Mouse (Mus musculus) forebrain, embryonic 15.5 days (tissue): Measurements from ENCODE around the gene Ehmt2. TPM values are rescaled to one million over a fixed set of nuclear protein-coding genes. Genes with fewer than 3 reads are reported as not detected.
"Not testable (repeated sequence)": the region's sequence is repeated elsewhere in the genome, so short reads cannot be mapped to it uniquely, and the experiment has no call there.

Experiments
- ATAC-seq: fragments of 200-750 bp; cut with Nextera tagmentation; replicated peaks from 2 replicates; pipeline ENCODE4 v1.8.0; 2017; ENCODE audit warnings: mild to moderate bottlenecking, moderate TSS enrichment, moderate library complexity
- H3K27ac ChIP-seq: fragments of 300-500 bp; sonication (generic); replicated peaks from 2 replicates; pipeline ENCODE4 v1.5.1; 2015; ENCODE audit warnings: mild to moderate bottlenecking, inconsistent platforms
- H3K27me3 ChIP-seq: fragments of 300-500 bp; sonication (generic); 2 replicates; pipeline ENCODE4 v1.6.1; 2015; ENCODE audit warnings: inconsistent platforms
- H3K36me3 ChIP-seq: fragments of 300-500 bp; sonication (generic); 2 replicates; pipeline ENCODE4 v1.6.1; 2015; ENCODE audit warnings: mild to moderate bottlenecking, inconsistent platforms
- H3K4me1 ChIP-seq: fragments of 300-500 bp; sonication (generic); 2 replicates; pipeline ENCODE4 v1.6.1; 2015; ENCODE audit warnings: inconsistent platforms
- H3K4me2 ChIP-seq: fragments of 300-500 bp; sonication (generic); replicated peaks from 2 replicates; pipeline ENCODE4 v1.6.1; 2015; ENCODE audit warnings: mild to moderate bottlenecking, inconsistent platforms
- H3K4me3 ChIP-seq: fragments of 300-500 bp; sonication (generic); 2 replicates; pipeline ENCODE4 v1.5.1; 2015; ENCODE audit warnings: mild to moderate bottlenecking, inconsistent platforms
- H3K9ac ChIP-seq: fragments of 300-500 bp; sonication (generic); replicated peaks from 2 replicates; pipeline ENCODE4 v1.6.1; 2015; ENCODE audit warnings: mild to moderate bottlenecking, inconsistent platforms
- H3K9me3 ChIP-seq: fragments of 300-500 bp; sonication (generic); 2 replicates; pipeline ENCODE4 v1.6.1; 2016; ENCODE audit warnings: inconsistent platforms
- WGBS: fragments of 180-500 bp; shearing (Covaris S2); methylation state at CpG from one replicate; pipeline ENCODE4 v1.1.7; 2015; ENCODE audit warnings: mixed read lengths; 5-methylcytosine and 5-hydroxymethylcytosine counted together
- polyA plus RNA-seq: library from polyadenylated mRNA; unstranded; fragments of >200 nt; fragmentation: Nextera tagmentation; extraction: Ambion mirVana; gene quantifications from 2 replicates; pipeline ENCODE4 v1.2.1, GENCODE M21; 2015

Ehmt2 gene
- polyA plus RNA-seq, 1 experiment from 2014 or later: 108 TPM

- Histone ChIP-seq H3K4me1 (peaks cover 42% of the 10 kb centered on the region), H3K27me3 (no peaks in the 10 kb centered on the region), H3K4me3 (peak overlapping the region; percentile 81), H3K27ac (peak overlapping the region; percentile 92), H3K9ac (peak overlapping the region; percentile 87), H3K4me2 (peak overlapping the region; percentile 97), H3K36me3 (0 out of 2 replicates have a peak, but pooled peaks cover 3% of the 10 kb centered on the region), H3K9me3 (no peaks in the 10 kb centered on the region)
- whole genome bisulfite sequencing: 6% methylated on average over 50 of the region's 51 CpGs
- ATAC-seq: peak; percentile 32
These were observed 3.3 kb upstream of the Ehmt2 start for GRCm38 (mm10) chr17:34894801-34895530.

- H3K4me1 ChIP-seq: peaks cover 49% of the 10 kb centered on the region
- ATAC-seq: no peak
- H3K9ac ChIP-seq: peak overlapping the region; percentile 87
- H3K27ac ChIP-seq: peak overlapping the region; percentile 92
- 0 out of 2 replicates have a peak, but pooled peaks cover 3% of the 10 kb centered on the region for H3K36me3 ChIP-seq
- H3K4me3 ChIP-seq: peak overlapping the region; percentile 81
- H3K4me2 ChIP-seq: peak overlapping the region; percentile 97
- no peaks in the 10 kb centered on the region for H3K9me3 ChIP-seq
- 90% methylated on average over 15 of the region's 15 CpGs for WGBS
- H3K27me3 ChIP-seq: no peaks in the 10 kb centered on the region
These were observed 2.5 kb upstream of the Ehmt2 start for GRCm38 (mm10) chr17:34895724-34896123.

- Histone ChIP-seq H3K9me3 (no peaks in the 10 kb centered on the region), H3K4me3 (peak overlapping the region; percentile 3; the same call in 1 of the 2 replicates), H3K9ac (no peak overlapping the region), H3K27me3 (no peaks in the 10 kb centered on the region), H3K36me3 (0 out of 2 replicates have a peak, but pooled peaks cover 7% of the 10 kb centered on the region), H3K4me1 (peaks cover 56% of the 10 kb centered on the region), H3K27ac (0 out of 2 replicates have a peak overlapping the region, but pooled peaks have one; percentile 13), H3K4me2 (peak overlapping the region; percentile 97)
- ATAC-seq: no peak
- WGBS: 81% methylated on average over 17 of the region's 17 CpGs
These were observed 1.9 kb upstream of the Ehmt2 start for GRCm38 (mm10) chr17:34896366-34896765.

GRCm38 (mm10) chr17:34897373-34898159 lies 703 bp upstream of the Ehmt2 start:
- no peak for ATAC-seq
- Histone ChIP-seq H3K9me3 (no peaks in the 10 kb centered on the region), H3K27ac (peak overlapping the region; percentile 97), H3K9ac (peak overlapping the region; percentile 96), H3K36me3 (peaks cover 13% of the 10 kb centered on the region; the same call in 1 of the 2 replicates), H3K4me3 (peak overlapping the region; percentile 94), H3K27me3 (no peaks in the 10 kb centered on the region), H3K4me1 (peaks cover 56% of the 10 kb centered on the region), H3K4me2 (peak overlapping the region; percentile 97)
- 15% methylated on average over 10 of the region's 10 CpGs for WGBS

- WGBS: 0% methylated on average over 7 of the region's 47 CpGs
- Histone ChIP-seq H3K4me2 (peak overlapping the region; percentile 97), H3K27ac (peak overlapping the region; percentile 97), H3K9ac (peak overlapping the region; percentile 96), H3K36me3 (peaks cover 24% of the 10 kb centered on the region), H3K4me1 (peaks cover 51% of the 10 kb centered on the region), H3K27me3 (no peaks in the 10 kb centered on the region), H3K4me3 (peak overlapping the region; percentile 94), H3K9me3 (no peaks in the 10 kb centered on the region)
- no peak for ATAC-seq
These were observed 410 bp downstream of the Ehmt2 start for GRCm38 (mm10) chr17:34898706-34899052.

- H3K27me3 ChIP-seq: no peaks in the 10 kb centered on the region
- H3K4me3 ChIP-seq: peak overlapping the region; percentile 94
- H3K9me3 ChIP-seq: no peaks in the 10 kb centered on the region
- peak; percentile 7; the same call in 1 of the 2 replicates for ATAC-seq
- peak overlapping the region; percentile 97 for H3K27ac ChIP-seq
- H3K36me3 ChIP-seq: peaks cover 26% of the 10 kb centered on the region
- WGBS: under 1% methylated on average over 38 of the region's 45 CpGs
- H3K4me2 ChIP-seq: peak overlapping the region; percentile 97
- H3K9ac ChIP-seq: peak overlapping the region; percentile 96
- H3K4me1 ChIP-seq: peaks cover 48% of the 10 kb centered on the region
These were observed 1.0 kb downstream of the Ehmt2 start for GRCm38 (mm10) chr17:34899053-34899889.

- WGBS: 1% methylated on average over 5 of the region's 5 CpGs
- Histone ChIP-seq H3K27ac (peak overlapping the region; percentile 97; the same call in 1 of the 2 replicates), H3K27me3 (no peaks in the 10 kb centered on the region), H3K4me3 (peak overlapping the region; percentile 94), H3K4me1 (peaks cover 48% of the 10 kb centered on the region), H3K4me2 (peak overlapping the region; percentile 97), H3K36me3 (peaks cover 28% of the 10 kb centered on the region), H3K9ac (peak overlapping the region; percentile 96), H3K9me3 (no peaks in the 10 kb centered on the region)
- no peak for ATAC-seq
These were observed 1.6 kb downstream of the Ehmt2 start for GRCm38 (mm10) chr17:34899890-34900243.

GRCm38 (mm10) chr17:34900826-34901225 lies 2.6 kb downstream of the Ehmt2 start:
- Histone ChIP-seq H3K4me1 (peaks cover 40% of the 10 kb centered on the region), H3K36me3 (peaks cover 37% of the 10 kb centered on the region), H3K4me2 (peak overlapping the region; percentile 97; the same call in 1 of the 2 replicates)
- not testable (repeated sequence) for H3K4me3 ChIP-seq, H3K9me3 ChIP-seq, H3K27ac ChIP-seq, H3K27me3 ChIP-seq, ATAC-seq, H3K9ac ChIP-seq

- H3K27ac ChIP-seq, H3K27me3 ChIP-seq, H3K9me3 ChIP-seq, H3K4me2 ChIP-seq, H3K9ac ChIP-seq, ATAC-seq, H3K4me3 ChIP-seq: not testable (repeated sequence)
- peaks cover 29% of the 10 kb centered on the region for H3K4me1 ChIP-seq
- H3K36me3 ChIP-seq: peaks cover 45% of the 10 kb centered on the region
- 86% methylated on average over 10 of the region's 10 CpGs for WGBS
These were observed 3.7 kb downstream of the Ehmt2 start for GRCm38 (mm10) chr17:34901948-34902347.

- Histone ChIP-seq H3K36me3 (peaks cover 55% of the 10 kb centered on the region), H3K9me3 (no peaks in the 10 kb centered on the region), H3K4me1 (peaks cover 20% of the 10 kb centered on the region), H3K27me3 (no peaks in the 10 kb centered on the region), H3K4me2 (no peak overlapping the region), H3K27ac (no peak overlapping the region), H3K4me3 (no peak overlapping the region), H3K9ac (no peak overlapping the region)
- WGBS: 91% methylated on average over 9 of the region's 9 CpGs
- no peak for ATAC-seq
These were observed 4.6 kb downstream of the Ehmt2 start for GRCm38 (mm10) chr17:34902895-34903294.

- Histone ChIP-seq H3K4me3 (no peak overlapping the region), H3K27ac (no peak overlapping the region), H3K4me1 (no peaks in the 10 kb centered on the region), H3K9me3 (no peaks in the 10 kb centered on the region), H3K4me2 (no peak overlapping the region), H3K36me3 (peaks cover 80% of the 10 kb centered on the region), H3K27me3 (no peaks in the 10 kb centered on the region), H3K9ac (no peak overlapping the region)
- 93% methylated on average over 10 of the region's 10 CpGs for WGBS
- no peak for ATAC-seq
These were observed 12.7 kb downstream of the Ehmt2 start for GRCm38 (mm10) chr17:34910982-34911381.
